Mouse (Mus musculus): ENCODE data around the gene Gm17332. TPM values are rescaled to one million over a fixed set of nuclear protein-coding genes. Genes with fewer than 3 reads are reported as not detected.

The Gm17332 gene
- polyA plus RNA-seq, 1 experiment = not detected

Other genes with a start within 250 kb of the Gm17332 start
- 10.3 TPM for gene Erlec1, start 228.1 kb downstream of the Gm17332 start, polyA plus RNA-seq (2012; fragmentation: generic; extraction: Trizol)
- gene Chac2, start 196.1 kb downstream of the Gm17332 start, polyA plus RNA-seq (2012; fragmentation: generic; extraction: Trizol) = 4.2 TPM
- gene Stc2, start 187.6 kb upstream of the Gm17332 start, polyA plus RNA-seq (2012; fragmentation: generic; extraction: Trizol) = 15.7 TPM

All from C2C12 (cell line).